Mouse (Mus musculus): ENCODE measurements around the gene Spata3.
"Not testable (repeated sequence)": the region's sequence is repeated elsewhere in the genome, so short reads cannot be mapped to it uniquely, and the experiment has no call there.

The Spata3 gene

DNA sequence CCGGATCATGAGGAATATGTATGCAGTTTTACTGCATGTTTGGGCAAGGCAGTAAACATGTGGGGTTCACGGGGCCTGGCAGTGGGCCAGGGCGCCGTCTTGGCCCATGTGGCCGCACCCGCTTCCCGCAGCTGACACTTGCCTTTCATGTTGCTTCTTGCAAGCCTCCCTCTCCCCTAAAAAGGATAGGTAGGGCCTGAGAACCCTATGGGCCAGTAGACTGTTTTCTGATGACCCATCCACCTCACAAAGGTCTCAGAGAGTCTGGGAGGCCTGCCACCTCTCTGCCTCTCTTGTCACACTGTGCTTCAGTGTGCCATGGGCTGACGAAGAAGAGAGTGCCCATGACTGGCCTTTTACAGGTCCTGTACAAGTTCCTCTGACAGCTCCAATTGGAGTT lies at the start of gene Spata3:
TSS of gene Spata3 (plus strand) at position 301 of the 400 bp plus-strand sequence.
- no peak for DNase-seq

DNA sequence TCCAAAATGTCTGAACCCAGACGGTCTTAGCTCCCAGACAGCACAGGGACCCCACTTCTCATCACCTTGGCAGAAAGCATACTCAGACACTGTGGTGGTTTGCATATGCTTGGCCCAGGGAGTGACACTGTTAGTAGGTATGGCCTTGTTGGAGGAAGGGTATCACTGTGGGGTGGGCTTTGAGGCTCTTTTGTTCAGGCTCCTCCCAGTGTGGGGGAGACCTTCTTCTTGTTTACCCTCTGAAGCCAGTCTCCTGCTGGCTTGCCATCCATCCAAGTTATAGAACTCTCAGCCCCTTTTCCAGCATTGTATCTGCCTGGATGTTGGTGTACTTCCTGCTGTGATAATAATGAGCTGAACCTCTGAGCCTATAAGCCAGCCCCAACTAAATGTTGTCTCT lies 47.5 kb upstream of the Spata3 start:
- DNase-seq: no peak

DNA sequence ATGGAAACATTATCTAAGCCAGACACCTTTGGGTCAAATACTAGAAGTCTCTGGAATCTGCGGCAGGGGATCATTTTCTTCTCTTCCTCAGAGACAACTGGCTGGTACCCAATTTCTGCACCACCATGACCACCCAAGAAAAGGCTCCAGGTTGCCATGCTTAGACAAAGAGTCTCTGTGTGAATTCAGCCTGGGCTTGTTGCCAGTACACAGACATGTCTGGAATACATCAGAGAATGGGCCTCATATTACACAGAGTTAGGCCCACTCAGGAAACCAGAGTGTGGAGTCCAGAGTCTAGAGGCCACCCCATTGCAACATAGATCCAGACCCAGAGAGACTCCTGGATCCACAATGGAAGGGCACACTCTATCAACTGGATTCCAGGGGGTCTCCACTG lies 47.1 kb upstream of the Spata3 start:
- peak in 1 of 2 experiments; percentile 9 for DNase-seq

DNA sequence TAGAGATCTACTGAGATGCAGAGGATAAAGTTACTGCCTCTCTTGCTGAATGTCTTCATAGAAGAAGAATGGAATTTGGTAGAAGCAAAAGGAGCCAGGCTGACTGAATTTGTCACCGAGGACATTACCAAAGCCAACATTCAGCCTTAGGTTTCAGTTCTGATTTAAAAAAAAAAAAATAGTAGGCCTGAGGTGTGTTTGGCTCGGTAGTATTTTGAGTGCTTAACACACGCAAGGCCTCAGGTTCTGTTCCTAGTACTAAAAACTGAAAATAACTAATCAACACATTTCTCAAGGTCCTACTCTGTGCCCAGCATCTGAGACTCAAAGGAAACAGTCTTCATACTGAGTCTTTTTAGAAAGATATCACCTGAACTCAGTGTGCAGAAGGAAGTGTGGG lies 45.5 kb upstream of the Spata3 start:
- DNase-seq: no peak

DNA sequence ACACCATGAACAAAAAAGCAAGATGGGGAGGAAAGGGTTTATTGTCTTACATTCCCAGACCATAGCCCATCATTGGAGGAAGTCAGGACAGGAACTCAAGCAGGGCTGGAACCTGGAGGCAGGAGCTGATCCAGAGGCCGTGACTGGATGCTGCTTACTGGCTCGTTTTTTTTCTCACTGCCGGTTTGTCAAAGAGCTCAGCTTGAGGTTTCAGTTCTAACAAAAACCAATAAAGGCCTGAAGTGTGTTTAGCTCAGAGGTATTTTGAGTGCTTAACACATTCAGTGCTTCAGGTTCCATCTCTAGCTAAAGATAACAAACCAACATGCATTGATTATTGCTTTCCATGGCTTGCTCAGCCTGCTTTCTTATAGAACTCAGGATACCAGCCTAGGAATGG lies 44.3 kb upstream of the Spata3 start:
- no peak for DNase-seq

DNA sequence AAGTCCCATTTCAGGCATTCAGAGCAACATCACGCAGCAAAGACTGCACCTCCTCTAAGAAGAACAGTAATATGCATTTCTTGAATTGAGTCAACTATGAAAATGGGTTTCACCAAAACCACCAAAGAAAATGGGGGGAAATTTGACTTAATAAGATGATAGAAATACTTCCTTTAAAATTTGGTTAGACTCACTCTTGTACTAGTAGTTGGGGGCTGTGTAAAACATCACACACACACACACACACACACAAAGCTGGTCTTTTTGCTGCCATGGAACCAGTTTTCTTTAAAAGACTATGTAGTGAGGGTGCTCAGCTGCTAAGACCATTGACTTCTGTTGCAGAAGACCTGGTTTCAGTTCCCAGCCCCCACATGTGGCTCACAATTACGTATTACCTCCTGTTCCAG lies 43.1 kb upstream of the Spata3 start:
- DNase-seq: no peak

DNA sequence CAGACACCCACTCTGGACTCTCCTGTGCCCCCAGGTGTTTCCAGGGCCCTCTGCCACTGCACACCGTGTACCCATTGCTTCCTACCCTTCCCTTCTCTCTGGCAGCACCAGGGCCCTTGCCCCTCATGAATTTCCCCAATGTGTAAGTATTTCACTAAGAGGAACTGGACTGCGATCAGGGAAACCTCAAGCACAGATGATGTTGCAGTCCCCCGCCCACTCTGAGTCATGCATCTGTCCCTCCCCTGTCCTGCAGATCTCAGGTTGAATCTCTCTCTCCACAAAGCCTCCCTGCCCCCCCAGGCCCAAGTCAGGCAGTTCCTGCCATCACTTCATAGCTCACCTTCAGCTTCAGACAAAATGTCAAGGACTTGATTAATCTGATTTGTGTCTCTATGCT lies 38.9 kb upstream of the Spata3 start:
- no peak for DNase-seq

DNA sequence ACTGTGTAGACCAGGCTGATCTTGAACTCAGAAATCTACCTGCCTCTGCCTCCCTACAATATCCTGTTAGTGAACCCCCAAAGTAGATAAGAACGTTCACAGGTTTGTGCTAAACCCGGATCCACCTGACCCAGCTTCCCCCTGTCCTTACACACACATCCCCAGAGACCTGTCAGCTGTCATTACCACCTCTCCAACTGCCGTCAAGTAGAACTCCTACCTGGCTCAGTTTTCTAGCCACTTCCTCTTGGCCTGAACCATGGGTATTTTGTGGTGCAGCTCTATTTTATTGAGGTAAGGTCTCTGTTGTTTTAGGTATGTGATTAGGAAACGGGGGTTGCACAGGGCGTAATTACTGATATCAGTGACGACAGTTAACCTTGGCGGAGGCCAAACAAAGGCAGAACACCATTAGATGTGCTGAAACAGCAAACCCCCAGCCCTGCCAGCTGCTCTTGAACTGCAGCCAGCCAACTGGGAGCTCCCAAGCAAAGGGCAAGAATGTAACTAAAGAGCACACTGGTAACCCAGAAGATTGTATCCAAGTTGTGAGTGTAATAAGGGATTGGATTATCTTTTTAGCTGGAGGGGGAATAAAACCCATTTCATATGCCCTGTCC lies 34.8 kb upstream of the Spata3 start:
- DNase-seq: peak in 1 of 2 experiments; percentile 9

DNA sequence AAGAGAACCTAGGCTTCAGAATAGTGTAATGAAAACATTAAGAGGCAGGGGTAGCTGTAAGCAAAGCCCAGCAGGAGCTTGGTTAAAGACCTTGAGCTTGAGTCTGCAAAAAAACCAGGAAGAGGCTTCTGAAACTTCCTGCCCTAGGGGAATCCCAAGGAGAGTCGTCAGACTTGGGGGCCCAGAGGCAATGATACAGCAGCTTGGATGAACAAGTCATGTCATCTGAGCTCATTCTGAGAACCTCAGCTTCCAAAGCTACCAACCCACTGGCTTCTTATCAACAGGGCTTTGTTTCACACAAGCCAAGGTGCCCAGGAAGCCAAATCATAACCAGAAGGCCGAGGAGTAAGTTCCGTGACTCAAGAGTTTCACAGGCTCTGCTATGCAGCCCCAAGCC lies 30.8 kb upstream of the Spata3 start:
- no peak for DNase-seq

DNA sequence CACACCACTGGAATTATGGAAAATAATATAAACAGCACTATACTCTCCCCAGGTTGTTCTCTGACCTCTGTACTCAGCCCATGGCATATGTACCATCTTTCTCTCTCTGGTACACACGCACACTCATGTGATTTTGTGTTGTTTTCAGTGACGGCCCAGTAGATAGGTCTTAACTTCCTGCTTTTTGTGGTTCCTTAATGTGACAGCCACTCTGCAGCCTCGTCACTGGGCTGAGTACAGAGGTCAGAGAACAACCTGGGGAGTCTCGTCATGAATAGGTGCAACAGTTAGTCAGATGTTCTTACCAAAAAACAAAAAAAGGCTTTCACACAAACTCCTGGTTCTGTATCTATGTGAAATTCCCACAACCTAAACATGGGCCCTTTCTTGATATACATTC lies 28.3 kb upstream of the Spata3 start:
- DNase-seq: no peak

DNA sequence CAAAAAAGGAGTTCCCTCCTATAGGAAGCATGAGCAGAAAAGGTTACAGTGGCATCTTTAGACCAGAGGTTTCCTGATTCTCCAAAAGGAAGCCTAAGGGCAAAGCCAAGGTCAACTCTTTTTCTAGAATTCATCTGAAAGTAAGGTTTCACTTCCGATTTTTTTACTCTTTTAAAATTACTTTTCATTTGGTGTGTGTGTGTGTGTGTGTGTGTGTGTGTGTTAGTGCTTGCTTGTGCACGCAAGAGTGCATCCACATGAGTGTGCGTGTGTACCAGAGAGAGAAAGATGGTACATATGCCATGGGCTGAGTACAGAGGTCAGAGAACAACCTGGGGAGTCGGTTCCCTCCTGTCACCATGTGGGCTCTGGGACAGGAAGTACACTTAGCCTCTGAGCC lies 27.7 kb upstream of the Spata3 start:
- not testable (repeated sequence) for DNase-seq

DNA sequence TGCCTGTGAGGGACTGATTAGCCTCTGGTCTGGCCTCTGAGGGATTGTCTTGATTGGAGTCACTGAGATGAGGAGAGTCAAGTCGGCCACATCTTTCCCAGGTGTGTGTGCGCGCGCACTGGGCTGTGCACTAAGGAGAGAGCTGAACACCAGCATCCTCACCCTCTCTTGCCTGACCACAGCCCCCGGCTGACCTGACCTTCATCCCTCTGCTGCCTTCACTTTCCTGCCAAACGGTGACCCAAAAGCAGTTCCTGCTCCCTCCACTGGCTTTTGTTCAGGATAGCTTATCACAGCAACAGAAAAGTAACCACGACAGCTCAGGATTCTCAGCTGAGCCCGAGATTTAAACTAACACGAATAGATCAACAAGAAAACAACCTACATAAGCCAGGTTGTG lies 24.4 kb upstream of the Spata3 start:
- DNase-seq: no peak

DNA sequence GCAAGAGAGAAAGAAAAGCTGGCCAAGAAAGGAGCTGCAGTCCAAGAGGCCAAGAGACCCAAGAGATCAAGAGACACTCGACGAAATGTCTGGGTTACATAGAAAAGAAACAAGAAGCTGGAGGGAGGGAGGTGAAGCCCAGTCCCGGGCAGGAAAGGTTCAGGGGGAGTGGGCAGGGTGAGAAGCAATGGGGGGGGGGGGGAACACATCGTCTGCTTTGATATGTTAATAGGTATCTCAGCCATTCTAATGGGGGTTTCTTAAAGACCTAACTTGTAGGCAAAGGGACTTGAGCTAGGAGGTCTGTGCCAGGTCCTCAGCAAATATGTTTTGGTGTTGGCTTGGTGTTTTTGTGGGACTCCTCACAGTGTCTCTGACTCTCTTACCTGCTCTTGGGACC lies 23.1 kb upstream of the Spata3 start:
- DNase-seq: no peak

DNA sequence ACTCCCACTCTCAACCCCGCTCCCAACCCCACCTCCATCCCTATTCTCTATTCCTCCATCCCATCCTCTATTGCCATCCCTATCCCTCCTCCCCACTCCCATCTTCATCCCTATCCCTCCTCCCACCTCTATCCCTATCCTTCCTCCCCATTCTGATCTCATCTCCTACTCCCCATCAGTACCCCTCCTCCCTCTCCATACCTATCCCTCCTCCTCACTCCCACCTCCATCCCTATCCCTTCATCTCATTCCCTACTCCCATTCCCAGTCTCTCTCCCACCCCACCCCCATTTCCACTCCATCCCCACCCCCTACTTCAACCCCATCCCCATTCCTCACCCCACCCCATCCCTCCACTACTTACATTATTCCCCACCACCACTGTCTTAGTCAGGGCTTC lies 19.4 kb upstream of the Spata3 start:
- no peak for DNase-seq

DNA sequence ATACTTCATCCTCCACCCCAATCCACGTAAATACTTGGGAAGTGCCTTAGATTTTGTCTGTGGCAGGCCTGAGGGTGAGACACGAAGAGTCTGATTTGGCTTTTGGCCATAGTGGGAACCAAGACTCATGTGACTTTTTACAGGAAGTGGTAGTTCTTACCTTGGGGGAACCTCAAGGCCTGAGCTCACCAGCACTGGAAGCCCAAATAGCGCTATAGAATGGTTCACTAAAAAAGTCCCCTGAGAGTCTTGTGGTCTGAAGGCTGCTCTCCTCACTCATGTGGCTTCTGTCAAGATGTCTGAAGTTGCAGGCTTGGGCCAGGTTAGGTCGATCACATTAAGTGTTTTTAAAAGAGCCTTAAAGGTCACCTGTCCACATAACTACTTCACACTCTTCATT lies 18.6 kb upstream of the Spata3 start:
- DNase-seq: no peak

DNA sequence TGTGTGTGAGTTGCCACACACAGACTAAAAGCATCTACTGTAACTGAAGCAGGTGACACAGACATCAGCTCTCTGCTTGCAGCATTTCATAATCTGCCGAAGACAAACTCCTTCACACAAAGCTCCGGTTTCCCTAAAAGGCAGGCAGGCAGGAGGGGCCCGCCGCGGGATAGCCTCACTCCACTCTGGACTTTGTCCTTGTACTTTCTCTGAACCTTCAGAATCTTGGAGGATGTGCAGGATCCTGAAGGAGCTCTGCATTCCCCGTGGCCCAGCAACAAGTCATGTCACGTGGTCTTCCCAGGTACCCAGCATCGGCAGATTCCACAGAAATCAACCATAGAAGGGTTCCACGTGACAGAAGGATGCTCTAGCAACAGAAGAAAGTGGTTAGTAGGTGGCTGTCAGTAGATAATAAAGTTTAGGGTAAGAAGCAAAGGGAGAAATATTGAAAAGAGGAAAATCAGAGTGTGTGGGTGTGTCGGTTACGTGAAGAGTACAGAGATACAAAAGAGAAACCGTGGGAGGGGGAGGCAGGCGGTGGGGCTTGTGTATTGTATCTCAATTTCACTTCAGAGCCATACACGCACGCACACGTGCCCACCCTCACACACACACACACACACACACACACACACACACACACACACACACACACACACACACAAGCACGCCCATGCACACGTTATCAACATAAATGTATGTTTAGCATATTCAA lies 16.6 kb upstream of the Spata3 start:
- no peak for DNase-seq

DNA sequence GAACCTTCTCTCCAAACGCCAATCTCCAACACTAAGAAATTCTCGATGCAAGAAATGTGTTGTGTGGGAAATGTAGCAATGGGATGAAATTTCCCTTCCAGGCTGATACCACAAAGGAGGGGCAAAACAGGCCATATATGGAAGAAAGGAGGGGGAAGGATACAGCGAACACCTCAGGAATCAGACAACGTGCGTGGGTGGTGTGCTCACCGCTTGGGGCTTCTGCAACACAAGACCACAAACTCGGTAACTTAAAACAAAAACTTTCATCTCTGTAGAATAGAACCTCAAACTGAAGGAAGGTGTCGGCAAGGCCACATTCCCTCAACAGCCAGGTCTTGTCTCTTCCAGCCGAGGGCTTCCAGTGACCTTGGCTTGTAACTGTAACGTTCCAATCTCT lies 11.1 kb upstream of the Spata3 start:
- no peak for DNase-seq

DNA sequence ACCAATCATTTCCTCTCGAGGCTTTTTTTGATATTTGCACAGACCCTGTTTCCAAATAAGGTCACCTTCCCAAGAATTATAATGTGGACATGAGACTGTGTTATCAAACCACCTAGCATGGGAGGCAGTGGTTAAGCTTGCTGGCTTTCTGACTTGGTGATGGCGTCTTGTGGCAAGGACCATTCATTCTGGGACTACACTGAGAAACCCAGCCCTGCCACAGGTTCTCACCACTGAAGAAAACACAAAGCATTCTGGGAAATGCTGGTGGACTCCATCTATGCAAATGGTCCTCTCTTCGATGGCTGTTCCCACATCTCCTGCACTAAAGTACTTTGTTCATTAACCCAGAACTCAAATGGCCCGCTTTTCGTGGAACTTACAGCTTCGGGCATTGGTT lies 10.6 kb upstream of the Spata3 start:
- no peak for DNase-seq

DNA sequence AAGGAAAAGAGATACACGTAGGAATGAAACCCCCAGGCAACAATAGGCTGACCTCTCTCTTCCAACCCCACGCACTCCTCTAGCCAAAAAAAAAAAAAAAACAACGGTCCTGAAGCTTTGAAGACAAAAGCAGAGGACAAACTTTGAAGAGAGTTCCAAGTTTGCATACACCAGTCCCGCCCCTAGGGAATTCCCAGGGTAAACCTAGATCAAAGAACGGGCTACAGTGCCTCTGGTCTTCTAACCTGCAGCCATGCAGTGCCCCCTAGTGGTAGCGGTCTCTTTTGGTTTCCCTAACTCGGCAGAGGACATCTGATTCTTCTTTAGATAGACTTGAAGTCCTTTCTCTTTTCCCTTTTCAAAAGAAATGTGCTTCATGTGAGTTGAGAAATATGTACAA lies 8.8 kb upstream of the Spata3 start:
- peak; percentile 84 to 93 for DNase-seq

DNA sequence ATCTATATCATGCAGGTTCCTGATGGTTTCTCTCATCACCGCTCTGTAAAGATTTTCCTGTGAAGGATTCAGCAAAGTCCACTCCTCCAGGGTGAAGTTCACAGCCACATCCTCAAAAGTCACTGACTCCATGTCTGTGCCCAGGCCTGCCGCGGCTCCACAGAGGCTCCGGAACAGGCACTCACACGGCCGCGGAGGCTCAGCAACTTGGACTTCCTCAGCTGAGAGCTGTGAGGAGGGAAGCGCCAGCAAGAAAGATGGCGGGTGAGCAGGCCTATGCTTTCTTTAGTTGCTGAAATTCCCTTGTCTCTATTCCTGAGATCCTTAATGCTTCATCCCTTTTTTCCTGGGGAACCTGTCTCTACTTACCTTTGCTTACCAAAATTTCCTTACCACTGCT lies 858 bp upstream of the Spata3 start:
- DNase-seq: not testable (repeated sequence)

DNA sequence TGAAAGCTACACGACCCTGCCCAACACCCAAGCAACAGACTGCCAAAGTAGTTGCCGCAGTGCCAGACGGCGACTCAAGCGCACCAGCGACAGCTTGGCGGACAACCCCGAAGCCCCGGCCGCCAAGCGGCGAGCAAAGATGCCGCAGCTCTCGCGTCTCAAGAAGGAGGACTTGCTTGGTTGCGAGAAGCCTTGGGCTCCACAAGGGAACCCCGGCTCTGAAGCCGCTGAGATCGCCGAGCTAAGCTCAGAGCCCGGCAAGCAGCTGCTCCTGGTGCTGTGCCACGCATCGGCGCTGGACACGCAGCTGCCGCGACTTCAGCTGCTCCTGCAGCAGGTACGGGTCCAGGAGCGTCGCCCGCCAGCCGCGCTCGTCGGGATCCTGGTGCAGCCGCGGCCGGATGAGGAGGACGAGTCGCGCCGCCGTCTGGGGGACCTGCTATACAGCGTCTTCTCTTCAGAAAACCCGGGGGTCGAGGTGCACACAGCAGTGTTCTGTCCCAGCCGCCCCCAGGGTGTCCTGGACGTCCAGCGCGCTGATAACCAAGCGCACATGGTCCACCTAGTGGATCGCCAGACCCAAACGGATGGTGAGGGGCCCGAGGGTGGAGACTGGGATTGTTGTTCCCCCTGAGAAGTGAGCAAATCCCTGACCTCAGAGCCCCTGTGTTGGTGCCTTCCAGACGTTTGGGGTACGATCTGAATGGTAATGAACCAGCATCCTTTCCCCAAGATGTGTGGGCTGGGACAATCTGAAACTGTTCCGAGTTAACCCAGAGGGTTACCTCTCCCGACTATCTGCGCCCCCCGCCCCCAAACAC lies 1.8 kb downstream of the Spata3 start:
- peak; percentile 67 to 75 for DNase-seq

DNA sequence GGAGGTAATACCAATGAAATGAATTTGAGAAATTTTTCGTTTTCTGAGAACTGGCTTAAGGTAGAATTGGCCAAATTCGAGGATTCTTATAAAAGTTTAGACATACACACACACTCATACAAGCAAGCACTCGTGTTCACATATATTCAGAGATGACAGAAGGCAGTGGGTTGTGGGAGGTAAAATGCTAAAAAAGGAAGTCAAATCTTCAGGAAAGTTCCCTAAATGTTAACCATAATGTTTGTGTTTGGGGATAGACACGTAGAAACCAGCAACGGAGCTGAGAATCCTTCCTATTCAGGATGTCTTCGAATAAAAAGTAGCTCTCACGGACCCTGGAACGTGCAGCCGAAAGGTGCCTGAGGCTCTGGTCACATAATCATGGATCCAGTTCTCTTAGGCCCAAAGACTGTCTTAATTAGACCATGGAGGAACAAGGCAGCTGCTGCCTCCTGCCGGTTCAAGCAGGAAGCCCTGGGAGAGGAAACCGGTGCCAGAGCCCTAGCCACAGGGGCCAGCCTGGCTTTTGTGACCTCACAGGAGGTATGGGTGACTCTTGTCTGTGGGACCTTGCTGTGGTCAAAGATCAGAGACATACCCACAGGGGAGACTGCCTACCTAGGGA lies 4.9 kb downstream of the Spata3 start:
- peak in 1 of 2 experiments; percentile 10 for DNase-seq

DNA sequence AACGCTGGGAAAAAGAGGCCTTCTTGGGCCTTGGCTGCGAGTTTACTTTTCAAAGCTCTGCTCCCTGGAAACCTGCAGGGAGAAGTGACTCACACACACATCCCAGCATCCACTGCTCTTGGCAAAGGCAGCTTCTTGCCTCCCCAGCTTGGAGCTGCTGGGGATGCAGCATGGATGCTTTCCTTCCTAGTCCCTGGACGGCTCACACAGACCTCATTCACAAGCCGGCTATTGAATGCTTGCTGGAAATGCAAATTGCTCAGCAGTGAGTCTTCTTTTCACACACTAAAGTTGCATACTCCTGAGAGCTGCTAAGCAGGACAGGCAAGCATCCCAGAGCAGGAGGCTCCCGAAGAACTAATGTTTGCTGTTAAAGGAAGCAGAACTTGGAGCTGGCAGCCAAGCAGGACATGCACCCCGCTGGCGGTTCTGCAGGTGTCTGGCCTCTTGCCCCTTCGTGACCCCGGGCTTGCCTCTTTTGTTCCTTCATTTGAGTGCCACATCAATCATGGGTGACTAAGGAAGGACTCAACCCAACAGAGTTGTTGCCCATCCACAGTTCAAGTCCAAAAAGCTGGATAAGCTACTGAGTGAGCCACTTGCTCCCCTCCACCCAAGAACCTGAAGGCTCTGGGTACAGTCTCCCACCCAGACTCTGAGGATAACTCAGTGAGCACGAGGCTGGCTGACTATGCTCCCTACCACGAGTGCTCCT lies 15.8 kb downstream of the Spata3 start:
- peak; percentile 25 to 60 for DNase-seq

Measured in cerebellum, postnatal 25 days (tissue).